Mouse (Mus musculus) C2C12 (cell line): Measurements from ENCODE around the gene Gdpd4. TPM values are rescaled to one million over a fixed set of nuclear protein-coding genes. Genes with fewer than 3 reads are reported as not detected.

Experiments used
- H3K27me3 ChIP-seq: one replicate; pipeline ENCODE4 v1.6.1; 2011; ENCODE audit not compliant: control insufficient read depth, insufficient read depth, insufficient read length
- H3K36me3 ChIP-seq: one replicate; pipeline ENCODE4 v1.6.1; 2011; ENCODE audit not compliant: control insufficient read depth, insufficient read depth
- H3K4me3 ChIP-seq: one replicate; pipeline ENCODE4 v1.5.1; 2011; ENCODE audit warnings: mild to moderate bottlenecking, control low read depth; ENCODE audit not compliant: poor library complexity, insufficient read depth, severe bottlenecking
- H3K79me2 ChIP-seq: one replicate; pipeline ENCODE4 v1.6.1; 2011; ENCODE audit not compliant: control insufficient read depth, insufficient read depth
- H3K79me3 ChIP-seq: one replicate; pipeline ENCODE4 v1.6.1; 2011; ENCODE audit warnings: low read depth, control low read depth
- H3ac ChIP-seq: one replicate; pipeline ENCODE3; 2011; ENCODE audit warnings: low read depth; ENCODE audit not compliant: control insufficient read depth, insufficient read length
- CEBPB ChIP-seq: IDR thresholded peaks from one replicate; pipeline ENCODE4 v1.6.1; 2011; ENCODE audit warnings: low read depth, mild to moderate bottlenecking, control low read depth, moderate library complexity
- CTCF ChIP-seq: IDR thresholded peaks from one replicate; pipeline ENCODE4 v1.5.1; 2011; ENCODE audit not compliant: control insufficient read depth, insufficient read depth, insufficient read length
- FOSL1 ChIP-seq: IDR thresholded peaks from one replicate; pipeline ENCODE4 v1.8.0; 2011; ENCODE audit warnings: mild to moderate bottlenecking, low read length; ENCODE audit not compliant: poor library complexity, insufficient read depth, severe bottlenecking
- MAX ChIP-seq: IDR thresholded peaks from one replicate; pipeline ENCODE4 v1.6.1; 2011; ENCODE audit warnings: mild to moderate bottlenecking, control low read depth
- MYOD1 ChIP-seq: IDR thresholded peaks from one replicate; pipeline ENCODE4 v1.6.1; 2011; ENCODE audit warnings: low read depth; ENCODE audit not compliant: control insufficient read depth, insufficient read length
- MYOG ChIP-seq: IDR thresholded peaks from one replicate; pipeline ENCODE4 v1.6.1; 2011; ENCODE audit not compliant: control insufficient read depth, insufficient read length; ENCODE audit errors: extremely low read depth
- USF1 ChIP-seq: IDR thresholded peaks from one replicate; pipeline ENCODE4 v1.6.1; 2011; ENCODE audit warnings: low read depth, mild to moderate bottlenecking, control low read depth, moderate library complexity
- polyA plus RNA-seq: library from polyadenylated mRNA; unstranded; fragments of >200 nt; fragmentation: generic; extraction: Trizol; gene quantifications from one replicate; pipeline ENCODE4 v1.2.1, GENCODE M21; 2012; ENCODE audit warnings: missing spikeins

Gdpd4 gene
- polyA plus RNA-seq, 1 experiment, result not detected

GRCm38 (mm10) chr7:98095852-98096251 is 176.1 kb downstream of the Gdpd4 start:
- TF ChIP-seq CEBPB (no peak), MAX (no peak), MYOD1 (no peak), CTCF (no peak), FOSL1 (no peak), MYOG (no peak), USF1 (no peak)
- Histone ChIP-seq H3K79me2 (no peaks in the 10 kb centered on the region), H3K36me3 (no peaks in the 10 kb centered on the region), H3ac (no peak overlapping the region), H3K79me3 (no peaks in the 10 kb centered on the region), H3K27me3 (peaks cover 69% of the 10 kb centered on the region), H3K4me3 (no peak overlapping the region)

- no peak overlapping the region for H3ac ChIP-seq
- H3K79me3 ChIP-seq, result no peaks in the 10 kb centered on the region
- no peaks in the 10 kb centered on the region for H3K36me3 ChIP-seq
- TF ChIP-seq FOSL1 (no peak), CEBPB (no peak), MYOD1 (no peak), CTCF (no peak), USF1 (no peak), MAX (no peak), MYOG (no peak)
- peaks cover 54% of the 10 kb centered on the region for H3K27me3 ChIP-seq
- H3K4me3 ChIP-seq, result no peak overlapping the region
- no peaks in the 10 kb centered on the region for H3K79me2 ChIP-seq
These were observed 177.8 kb downstream of the Gdpd4 start for GRCm38 (mm10) chr7:98097557-98097956.

Other genes with a start within 250 kb of the Gdpd4 start
- gene Clns1a, start 223.3 kb upstream of the Gdpd4 start, polyA plus RNA-seq, result 66.5 TPM
- gene Aqp11, start 181.7 kb upstream of the Gdpd4 start, polyA plus RNA-seq, result 0.55 TPM
- gene Pak1, start 131.4 kb upstream of the Gdpd4 start, polyA plus RNA-seq, result 39.1 TPM
- 0.06 TPM for gene Myo7a, start 199.6 kb downstream of the Gdpd4 start, polyA plus RNA-seq
- 0.40 TPM for gene Omp, start 225.5 kb downstream of the Gdpd4 start, polyA plus RNA-seq